Mouse (Mus musculus) CH12.LX (cell line): ENCODE results near the gene Snapc1. TPM values are rescaled to one million over a fixed set of nuclear protein-coding genes. Genes with fewer than 3 reads are reported as not detected.

ENCODE experiments used
- DNase-seq: peaks from one replicate; pipeline ENCODE4 v3.0.0-alpha.2; 2013; ENCODE audit errors: extremely low read depth
- H3K27ac ChIP-seq: 2 replicates; pipeline ENCODE4 v1.5.1; 2012; ENCODE audit warnings: low read depth, mild to moderate bottlenecking, control low read depth, moderate library complexity; ENCODE audit not compliant: insufficient read depth
- H3K27me3 ChIP-seq: replicated peaks from 2 replicates; pipeline ENCODE3; 2012; ENCODE audit warnings: inconsistent platforms
- H3K36me3 ChIP-seq, 2 experiments: replicated peaks in 1 of 2; 2 replicates each; pipeline versions ENCODE3 to v1.6.1; 2012; ENCODE audit warnings: inconsistent platforms in 1 of 2, low read length in 1 of 2, mild to moderate bottlenecking in 1 of 2, mixed read lengths in 1 of 2, moderate library complexity in 1 of 2; ENCODE audit not compliant: control insufficient read depth in 1 of 2, insufficient read depth in 1 of 2
- H3K4me1 ChIP-seq, 2 experiments: 2 replicates each; pipeline ENCODE4 v1.6.1; 2012; ENCODE audit warnings: inconsistent platforms in 1 of 2, moderate library complexity in 1 of 2; ENCODE audit not compliant: insufficient read depth in 2 of 2, control insufficient read depth in 1 of 2
- H3K4me2 ChIP-seq: 2 replicates; pipeline ENCODE4 v1.6.1; 2012; ENCODE audit warnings: low read depth, mild to moderate bottlenecking, control low read depth; ENCODE audit not compliant: poor library complexity, insufficient read depth, severe bottlenecking
- H3K4me3 ChIP-seq, 3 experiments: fragments of 150-350 bp in 1 of 3; sonication (generic) in 1 of 3; replicated peaks in 1 of 3; 2 replicates each; pipeline versions ENCODE3 to v1.5.1; 2011 to 2012; ENCODE audit warnings: low read depth in 2 of 3, low read length in 2 of 3, mild to moderate bottlenecking in 2 of 3, moderate library complexity in 2 of 3, control low read depth in 1 of 3, improper control_type of control experiment in 1 of 3, inconsistent platforms in 1 of 3, mixed read lengths in 1 of 3; ENCODE audit not compliant: poor library complexity in 1 of 3
- H3K79me2 ChIP-seq: replicated peaks from 2 replicates; pipeline ENCODE4 v1.6.1; 2012; ENCODE audit warnings: mild to moderate bottlenecking, moderate library complexity; ENCODE audit not compliant: control insufficient read depth, poor library complexity, insufficient read depth, severe bottlenecking; ENCODE audit errors: extremely low read depth
- H3K9ac ChIP-seq: 2 replicates; pipeline ENCODE4 v1.6.1; 2012; ENCODE audit warnings: low read depth, mild to moderate bottlenecking, control low read depth, moderate library complexity; ENCODE audit not compliant: insufficient read depth
- H3K9me3 ChIP-seq: replicated peaks from 2 replicates; pipeline ENCODE3; 2012; ENCODE audit warnings: low read length, inconsistent platforms, mixed read lengths
- BHLHE40 ChIP-seq: IDR thresholded peaks from 2 replicates; pipeline ENCODE4 v1.6.1; 2011; ENCODE audit warnings: mild to moderate bottlenecking, low read depth, low read length, improper control_type of control experiment
- ELF1 ChIP-seq: IDR thresholded peaks from 2 replicates; pipeline ENCODE4 v1.6.1; 2014; ENCODE audit warnings: low read depth, mild to moderate bottlenecking, inconsistent platforms, low read length, improper control_type of control experiment
- EP300 ChIP-seq: IDR thresholded peaks from 2 replicates; pipeline ENCODE4 v1.6.1; 2011; ENCODE audit warnings: low read length, improper control_type of control experiment
- GABPA ChIP-seq: IDR thresholded peaks from 2 replicates; pipeline ENCODE4 v1.6.1; 2012; ENCODE audit warnings: low read depth, low read length, improper control_type of control experiment, inconsistent platforms; ENCODE audit not compliant: insufficient replicate concordance
- JUND ChIP-seq: conservative IDR thresholded peaks from 2 replicates; pipeline ENCODE4 v1.6.1; 2011; ENCODE audit warnings: low read depth, low read length, improper control_type of control experiment
- KAT2A ChIP-seq: IDR thresholded peaks from 2 replicates; pipeline ENCODE4 v1.6.1; 2012; ENCODE audit warnings: low read length, improper control_type of control experiment, inconsistent platforms; ENCODE audit not compliant: insufficient replicate concordance
- MXI1 ChIP-seq: IDR thresholded peaks from 2 replicates; pipeline ENCODE4 v1.6.1; 2011; ENCODE audit warnings: mild to moderate bottlenecking, low read depth, low read length, improper control_type of control experiment
- NELFE ChIP-seq: IDR thresholded peaks from 2 replicates; pipeline ENCODE4 v1.6.1; 2011; ENCODE audit warnings: low read depth, low read length, improper control_type of control experiment
- NRF1 ChIP-seq: IDR thresholded peaks from 2 replicates; pipeline ENCODE4 v1.6.1; 2014; ENCODE audit warnings: low read depth, mild to moderate bottlenecking, inconsistent platforms, low read length, improper control_type of control experiment, moderate library complexity
- PAX5 ChIP-seq: IDR thresholded peaks from 2 replicates; pipeline ENCODE4 v1.6.1; 2012; ENCODE audit warnings: low read length, inconsistent platforms, mixed read lengths
- POLR2AphosphoS2 ChIP-seq: IDR thresholded peaks from 2 replicates; pipeline ENCODE4 v1.6.1; 2011; ENCODE audit warnings: low read depth, low read length, improper control_type of control experiment
- RAD21 ChIP-seq: IDR thresholded peaks from 2 replicates; pipeline ENCODE4 v1.6.1; 2011; ENCODE audit warnings: low read depth, mild to moderate bottlenecking, low read length, improper control_type of control experiment, moderate library complexity
- RCOR1 ChIP-seq: conservative IDR thresholded peaks from 2 replicates; pipeline ENCODE4 v1.6.1; 2012; ENCODE audit warnings: low read depth, mild to moderate bottlenecking, inconsistent platforms, low read length, improper control_type of control experiment
- SIN3A ChIP-seq: IDR thresholded peaks from 2 replicates; pipeline ENCODE4 v1.6.1; 2012; ENCODE audit warnings: low read length, improper control_type of control experiment, inconsistent platforms
- SMC3 ChIP-seq: IDR thresholded peaks from 2 replicates; pipeline ENCODE4 v1.6.1; 2011; ENCODE audit warnings: low read depth, low read length, improper control_type of control experiment
- UBTF ChIP-seq: IDR thresholded peaks from 2 replicates; pipeline ENCODE4 v1.6.1; 2012; ENCODE audit warnings: low read depth, mild to moderate bottlenecking, inconsistent platforms, low read length, improper control_type of control experiment, moderate library complexity
- ZNF384 ChIP-seq: IDR thresholded peaks from 2 replicates; pipeline ENCODE4 v1.6.1; 2012; ENCODE audit warnings: low read depth, low read length, improper control_type of control experiment, inconsistent platforms
- dilution Hi-C: fragments of 300-500 bp; cut with MboI; formaldehyde crosslinking; loops from 2 replicates; pipeline ENCODE4 v1.14.3; 2020; ENCODE audit warnings: low sequenced_read_pairs; ENCODE audit not compliant: extremely low pct_unique_long_range_greater_than_20kb, extremely low pct_ligation_motif_present
- in situ Hi-C: fragments of 300-500 bp; cut with MboI; formaldehyde crosslinking; loops from 3 replicates; pipeline ENCODE4 v1.14.3; 2019; ENCODE audit warnings: low sequenced_read_pairs, low pct_ligation_motif_present, low pct_unique_long_range_greater_than_20kb, mixed read lengths
- polyA plus RNA-seq: library from polyadenylated mRNA; unstranded; fragments of >175 nt; gene quantifications from 2 replicates; pipeline ENCODE4 v1.2.1, GENCODE M21; 2012; ENCODE audit warnings: low read depth; ENCODE audit not compliant: insufficient read length
- total RNA-seq, 2 experiments: library from RNA; depleted of rRNA; stranded (reverse); fragments of 300-350 nt in 1 of 2; fragments of >200 nt in 1 of 2; gene quantifications; 2 replicates each; pipeline ENCODE4 v1.2.3; 2012 to 2014

Snapc1 gene
- total and polyA plus RNA-seq, 3 experiments: 7.7 to 24.0 (median 9.7) TPM

DNA sequence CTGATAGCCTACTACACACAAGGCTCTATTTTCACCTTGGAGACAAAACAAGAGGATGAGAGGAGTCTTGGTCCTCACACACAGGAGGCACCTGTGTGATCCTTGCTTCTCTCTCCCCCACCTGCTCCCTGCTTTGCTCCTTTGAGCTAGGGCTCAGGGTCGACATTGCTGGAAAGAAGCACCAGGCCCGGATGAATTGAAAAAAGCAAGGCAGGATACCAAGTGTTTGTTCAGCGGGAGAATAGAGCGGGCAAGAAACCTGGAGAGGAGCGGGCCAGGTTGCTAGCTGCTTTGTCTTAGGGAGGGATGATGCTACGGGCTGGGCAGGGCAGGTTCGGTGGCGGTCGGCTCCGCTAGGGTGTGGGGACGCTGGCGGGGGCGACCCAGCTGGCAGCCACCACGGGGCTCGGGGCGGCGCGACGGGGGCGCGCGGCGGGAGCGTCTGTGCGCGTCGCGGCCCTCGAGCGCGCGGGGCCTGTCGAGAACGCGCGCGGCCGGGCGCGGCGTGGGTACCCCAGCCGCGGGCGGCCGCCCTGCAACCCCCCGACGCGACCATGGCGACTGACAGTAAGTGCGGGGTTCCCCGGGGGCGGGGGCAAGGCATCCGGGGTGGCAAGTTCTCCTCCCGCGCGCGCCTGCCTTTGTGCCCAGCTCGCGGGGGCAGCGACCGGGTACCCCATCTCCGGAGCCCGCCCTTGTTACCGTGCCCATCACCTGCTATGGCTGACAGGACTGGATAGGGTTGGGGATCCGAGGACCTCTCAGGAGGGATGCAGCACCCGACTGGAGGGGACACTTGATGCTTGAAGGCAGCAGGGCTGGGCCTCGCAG lies 33.2 kb downstream of the Snapc1 start, which contains the start of gene Syt16:
Gene Syt16 (plus strand): TSS at position 365 of the 831 bp plus-strand sequence.
- dilution Hi-C loops: no loop called here
- Histone ChIP-seq H3K9ac (no peak within 1 kb of the TSS), H3K4me2 (no peak within 1 kb of the TSS), H3K36me3 (no peaks in the 10 kb centered on the region), H3K27me3 (no peaks in the 10 kb centered on the region), H3K4me1 (peaks cover 4 to 5% of the 10 kb centered on the region in 2 experiments; a peak in 3 of 4 replicates), H3K79me2 (no peaks in the 10 kb centered on the region), H3K9me3 (peaks cover 2% of the 10 kb centered on the region), H3K27ac (no peak within 1 kb of the TSS), H3K4me3 (no peak within 1 kb of the TSS)
- no peak for TF ChIP-seq ZNF384
- no peak for TF ChIP-seq EP300
- no peak for TF ChIP-seq UBTF
- TF ChIP-seq JUND: no peak
- no peak for TF ChIP-seq NELFE
- no peak for TF ChIP-seq POLR2AphosphoS2
- TF ChIP-seq ELF1: no peak
- in situ Hi-C loops: no loop called here
- no peak for DNase-seq

DNA sequence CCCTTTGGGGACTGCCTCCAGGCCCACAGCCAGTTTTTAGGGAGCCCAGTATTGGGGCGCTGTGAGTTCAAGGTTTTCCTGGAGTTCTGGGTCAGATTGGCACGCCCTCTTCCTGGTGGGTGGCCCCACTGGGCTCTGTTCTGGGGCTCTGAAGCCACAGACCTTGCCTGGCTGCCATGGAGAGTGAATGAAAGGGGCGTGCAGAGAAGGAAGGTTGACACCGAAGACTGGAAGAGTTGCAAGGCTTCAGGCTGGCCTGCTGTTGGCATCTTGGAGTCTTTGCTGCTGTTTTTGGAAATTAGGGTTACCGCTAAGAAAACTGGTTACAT lies 33.8 kb downstream of the Snapc1 start:
- Histone ChIP-seq H3K9ac (no peak overlapping the region), H3K79me2 (no peaks in the 10 kb centered on the region), H3K4me2 (no peak overlapping the region), H3K4me1 (peaks cover 8 to 9% of the 10 kb centered on the region in 2 experiments), H3K27me3 (no peaks in the 10 kb centered on the region), H3K27ac (no peak overlapping the region), H3K9me3 (peaks cover 2% of the 10 kb centered on the region), H3K4me3 (no peak overlapping the region), H3K36me3 (no peaks in the 10 kb centered on the region)
- dilution Hi-C loops (no loop called here), in situ Hi-C loops (no loop called here)
- DNase-seq: no peak
- TF ChIP-seq RAD21 (no peak), ELF1 (no peak), GABPA (no peak), SMC3 (no peak), RCOR1 (no peak), MXI1 (no peak), UBTF (no peak), SIN3A (no peak), PAX5 (no peak), BHLHE40 (no peak), KAT2A (no peak), NRF1 (no peak)
